Mouse (Mus musculus): ENCODE data around the gene Uba6. TPM values are rescaled to one million over a fixed set of nuclear protein-coding genes. Genes with fewer than 3 reads are reported as not detected.

Uba6 gene
- polyA plus RNA-seq, 1 experiment: 1.9 TPM

DNA sequence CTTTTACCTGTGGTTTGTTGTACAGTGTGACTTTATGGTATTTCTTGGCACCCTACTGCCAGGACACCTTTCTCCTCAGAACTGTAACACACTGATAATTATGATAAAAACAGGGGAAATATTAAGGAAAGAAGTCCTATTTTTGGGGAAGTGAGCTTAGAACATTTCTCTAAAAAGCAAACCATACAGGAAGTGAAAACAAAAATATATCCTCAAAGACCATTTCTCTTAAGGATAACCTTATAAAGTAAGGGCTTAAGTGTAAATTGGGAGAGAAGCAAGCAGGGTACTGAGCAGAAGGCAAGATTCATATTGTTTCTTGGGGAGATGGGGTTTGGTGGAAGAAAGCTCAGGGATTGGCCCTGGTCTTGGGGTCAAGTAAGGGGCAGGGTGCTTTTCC, 42.8 kb downstream of the Uba6 start:
- no peak overlapping the region for H3ac ChIP-seq (ENCODE audit: control insufficient read depth, insufficient read length)
- no peaks in the 10 kb centered on the region for H3K79me2 ChIP-seq (ENCODE audit: control insufficient read depth, insufficient read depth)
- TF ChIP-seq MYOD1 (IDR thresholded peaks at IDR 0.05; ENCODE audit: control insufficient read depth in 1 of 3, insufficient read length in 2 of 3, low read depth in 2 of 3): no peak
- no peak for TF ChIP-seq POLR2A (IDR thresholded peaks at IDR 0.05; ENCODE audit: insufficient read length, low read depth)
- no peak for TF ChIP-seq MAX (IDR thresholded peaks at IDR 0.05; ENCODE audit: low read depth)
- TF ChIP-seq MYOG (IDR thresholded peaks at IDR 0.05; ENCODE audit: control insufficient read depth in 1 of 3, insufficient read depth in 1 of 3, insufficient read length in 2 of 3, low read depth in 2 of 3): no peak
- no peak for TF ChIP-seq TCF12 (IDR thresholded peaks at IDR 0.05; ENCODE audit: insufficient read depth, poor library complexity, severe bottlenecking)
- TF ChIP-seq POLR2AphosphoS2 (IDR thresholded peaks at IDR 0.05; ENCODE audit: insufficient read length, low read depth): no peak
- TF ChIP-seq SRF (IDR thresholded peaks at IDR 0.05; ENCODE audit: control insufficient read depth, insufficient read length, low read depth): no peak
- no peak for TF ChIP-seq USF1 (IDR thresholded peaks at IDR 0.05; ENCODE audit: low read depth)
- TF ChIP-seq REST (IDR thresholded peaks at IDR 0.05; ENCODE audit: insufficient read depth, insufficient read length): no peak
- no peak for TF ChIP-seq TCF3 (IDR thresholded peaks at IDR 0.05; ENCODE audit: insufficient read length, low read depth)
- no peak overlapping the region for H3K4me3 ChIP-seq
- H3K36me3 ChIP-seq (ENCODE audit: control insufficient read depth, insufficient read depth): peaks cover 25% of the 10 kb centered on the region
- no peaks in the 10 kb centered on the region for H3K27me3 ChIP-seq (ENCODE audit: control insufficient read depth, insufficient read depth, insufficient read length)
- no peak overlapping the region for H3K4me2 ChIP-seq (ENCODE audit: low read depth)

DNA sequence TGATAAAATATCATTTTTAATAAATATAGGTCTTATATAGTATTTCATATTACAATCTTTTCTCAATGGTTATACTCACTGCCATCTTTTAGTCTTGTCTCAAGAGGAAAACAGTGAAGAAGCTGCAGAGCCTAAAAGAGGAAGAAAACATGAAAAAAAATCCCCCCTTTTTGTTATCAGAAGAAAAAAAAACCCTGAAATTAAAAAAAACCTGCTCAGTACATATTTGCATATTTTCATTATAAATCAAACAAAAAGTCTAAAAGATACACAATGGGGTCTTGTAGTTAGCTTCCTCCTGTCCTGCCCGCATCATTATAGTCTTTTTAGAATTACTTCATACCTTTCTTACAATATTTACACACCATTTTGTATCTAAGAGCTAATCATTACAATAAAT, 43.9 kb downstream of the Uba6 start:
- H3K36me3 ChIP-seq (ENCODE audit: control insufficient read depth, insufficient read depth): peaks cover 25% of the 10 kb centered on the region
- H3ac ChIP-seq (ENCODE audit: control insufficient read depth, insufficient read length): no peak overlapping the region
- H3K27me3 ChIP-seq (ENCODE audit: control insufficient read depth, insufficient read depth, insufficient read length): no peaks in the 10 kb centered on the region
- H3K4me2 ChIP-seq (ENCODE audit: low read depth): no peak overlapping the region
- no peak overlapping the region for H3K4me3 ChIP-seq
- TF ChIP-seq MYOD1 (IDR thresholded peaks at IDR 0.05; ENCODE audit: control insufficient read depth in 1 of 3, insufficient read length in 2 of 3, low read depth in 2 of 3): no peak
- TF ChIP-seq POLR2A (IDR thresholded peaks at IDR 0.05; ENCODE audit: insufficient read length, low read depth): no peak
- TF ChIP-seq MAX (IDR thresholded peaks at IDR 0.05; ENCODE audit: low read depth): no peak
- TF ChIP-seq TCF3 (IDR thresholded peaks at IDR 0.05; ENCODE audit: insufficient read length, low read depth): no peak
- TF ChIP-seq POLR2AphosphoS2 (IDR thresholded peaks at IDR 0.05; ENCODE audit: insufficient read length, low read depth): no peak
- TF ChIP-seq TCF12 (IDR thresholded peaks at IDR 0.05; ENCODE audit: insufficient read depth, poor library complexity, severe bottlenecking): no peak
- no peak for TF ChIP-seq REST (IDR thresholded peaks at IDR 0.05; ENCODE audit: insufficient read depth, insufficient read length)
- TF ChIP-seq USF1 (IDR thresholded peaks at IDR 0.05; ENCODE audit: low read depth): no peak
- TF ChIP-seq E2F4 (IDR thresholded peaks at IDR 0.05; ENCODE audit: insufficient read depth): no peak
- no peak for TF ChIP-seq MYOG (IDR thresholded peaks at IDR 0.05; ENCODE audit: control insufficient read depth in 1 of 3, insufficient read depth in 1 of 3, insufficient read length in 2 of 3, low read depth in 2 of 3)
- TF ChIP-seq CEBPB (IDR thresholded peaks at IDR 0.05; ENCODE audit: insufficient read depth, poor library complexity, severe bottlenecking): no peak
- no peak for TF ChIP-seq SRF (IDR thresholded peaks at IDR 0.05; ENCODE audit: control insufficient read depth, insufficient read length, low read depth)
- H3K79me2 ChIP-seq (ENCODE audit: control insufficient read depth, insufficient read depth): no peaks in the 10 kb centered on the region

DNA sequence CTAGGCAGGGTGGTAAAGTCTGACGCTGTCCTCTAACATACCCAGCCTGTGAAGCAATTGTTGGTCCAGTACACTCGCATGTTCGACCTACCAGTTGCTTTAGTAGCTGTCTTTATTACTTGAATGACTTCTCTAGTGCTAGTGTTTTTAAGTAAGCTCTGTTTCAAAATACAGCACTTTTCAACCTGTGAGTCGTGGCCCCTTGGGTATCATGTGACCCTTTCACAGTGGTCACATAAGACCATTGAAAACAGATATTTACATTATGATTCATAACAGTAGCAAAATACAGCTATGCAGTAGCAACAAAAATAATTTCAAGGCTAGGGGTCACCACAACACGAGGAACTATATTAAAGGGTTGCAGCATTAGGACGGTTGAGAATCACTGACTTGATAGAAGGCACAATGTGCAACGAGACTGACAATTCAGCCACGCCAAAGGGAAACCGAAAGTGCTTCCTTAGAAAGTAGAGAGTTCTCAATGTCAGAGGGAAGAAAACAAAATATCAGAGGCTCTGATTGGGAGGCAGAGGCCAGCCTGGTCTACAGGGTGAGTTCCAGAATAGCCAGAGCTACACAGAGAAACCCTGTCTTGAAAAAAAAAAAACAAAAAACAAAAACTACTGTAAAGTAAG, 54.0 kb downstream of the Uba6 start:
- no peak overlapping the region for H3K4me3 ChIP-seq
- no peak for TF ChIP-seq SRF (IDR thresholded peaks at IDR 0.05; ENCODE audit: control insufficient read depth, insufficient read length, low read depth)
- no peak for TF ChIP-seq MYOG (IDR thresholded peaks at IDR 0.05; ENCODE audit: control insufficient read depth in 1 of 3, insufficient read depth in 1 of 3, insufficient read length in 2 of 3, low read depth in 2 of 3)
- no peak for TF ChIP-seq POLR2A (IDR thresholded peaks at IDR 0.05; ENCODE audit: insufficient read length, low read depth)
- no peak for TF ChIP-seq REST (IDR thresholded peaks at IDR 0.05; ENCODE audit: insufficient read depth, insufficient read length)
- no peak for TF ChIP-seq MAX (IDR thresholded peaks at IDR 0.05; ENCODE audit: low read depth)
- no peak for TF ChIP-seq TCF12 (IDR thresholded peaks at IDR 0.05; ENCODE audit: insufficient read depth, poor library complexity, severe bottlenecking)
- TF ChIP-seq TCF3 (IDR thresholded peaks at IDR 0.05; ENCODE audit: insufficient read length, low read depth): no peak
- no peak for TF ChIP-seq CEBPB (IDR thresholded peaks at IDR 0.05; ENCODE audit: insufficient read depth, poor library complexity, severe bottlenecking)
- no peaks in the 10 kb centered on the region for H3K27me3 ChIP-seq (ENCODE audit: control insufficient read depth, insufficient read depth, insufficient read length)
- H3K36me3 ChIP-seq (ENCODE audit: control insufficient read depth, insufficient read depth): peaks cover 27% of the 10 kb centered on the region
- no peak overlapping the region for H3ac ChIP-seq (ENCODE audit: control insufficient read depth, insufficient read length)
- H3K79me2 ChIP-seq (ENCODE audit: control insufficient read depth, insufficient read depth): no peaks in the 10 kb centered on the region
- peak overlapping the region; percentile 12 for H3K4me2 ChIP-seq (ENCODE audit: low read depth)

DNA sequence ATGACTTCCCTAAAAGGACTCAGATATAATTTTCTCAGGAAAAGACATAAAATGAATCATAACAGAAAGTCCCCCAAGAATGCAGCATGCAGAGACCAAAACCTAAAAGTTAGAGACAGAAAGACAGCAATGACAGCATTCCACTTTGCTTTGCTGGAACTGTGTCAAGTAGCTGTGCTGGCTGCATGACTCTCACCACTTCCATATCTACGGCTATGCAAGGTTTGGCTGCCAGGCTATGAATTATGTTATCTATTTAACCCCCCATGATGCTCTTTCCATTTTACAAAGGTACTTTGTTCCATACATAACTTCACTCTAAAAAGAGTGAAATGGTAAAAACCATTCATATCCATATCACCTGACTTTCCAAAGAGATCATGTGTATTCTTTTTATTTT, 58.6 kb downstream of the Uba6 start:
- no peak for TF ChIP-seq MYOG (IDR thresholded peaks at IDR 0.05; ENCODE audit: control insufficient read depth in 1 of 3, insufficient read depth in 1 of 3, insufficient read length in 2 of 3, low read depth in 2 of 3)
- no peak for TF ChIP-seq POLR2A (IDR thresholded peaks at IDR 0.05; ENCODE audit: insufficient read length, low read depth)
- no peak for TF ChIP-seq MAX (IDR thresholded peaks at IDR 0.05; ENCODE audit: low read depth)
- no peak for TF ChIP-seq CEBPB (IDR thresholded peaks at IDR 0.05; ENCODE audit: insufficient read depth, poor library complexity, severe bottlenecking)
- TF ChIP-seq TCF12 (IDR thresholded peaks at IDR 0.05; ENCODE audit: insufficient read depth, poor library complexity, severe bottlenecking): no peak
- no peak for TF ChIP-seq MYOD1 (IDR thresholded peaks at IDR 0.05; ENCODE audit: control insufficient read depth in 1 of 3, insufficient read length in 2 of 3, low read depth in 2 of 3)
- no peak for TF ChIP-seq USF1 (IDR thresholded peaks at IDR 0.05; ENCODE audit: low read depth)
- no peak for TF ChIP-seq TCF3 (IDR thresholded peaks at IDR 0.05; ENCODE audit: insufficient read length, low read depth)
- no peak for TF ChIP-seq REST (IDR thresholded peaks at IDR 0.05; ENCODE audit: insufficient read depth, insufficient read length)
- no peak for TF ChIP-seq POLR2AphosphoS2 (IDR thresholded peaks at IDR 0.05; ENCODE audit: insufficient read length, low read depth)
- TF ChIP-seq E2F4 (IDR thresholded peaks at IDR 0.05; ENCODE audit: insufficient read depth): no peak
- no peak for TF ChIP-seq SRF (IDR thresholded peaks at IDR 0.05; ENCODE audit: control insufficient read depth, insufficient read length, low read depth)
- Histone ChIP-seq H3ac (ENCODE audit: control insufficient read depth, insufficient read length) (no peak overlapping the region), H3K4me2 (ENCODE audit: low read depth) (no peak overlapping the region), H3K4me3 (no peak overlapping the region), H3K27me3 (ENCODE audit: control insufficient read depth, insufficient read depth, insufficient read length) (no peaks in the 10 kb centered on the region), H3K36me3 (ENCODE audit: control insufficient read depth, insufficient read depth) (peaks cover 24% of the 10 kb centered on the region), H3K79me2 (ENCODE audit: control insufficient read depth, insufficient read depth) (no peaks in the 10 kb centered on the region)

All from myocyte (in vitro differentiated cells).